ENCODE assay signal across 8 mouse cellular contexts in the genomic region with DNA sequence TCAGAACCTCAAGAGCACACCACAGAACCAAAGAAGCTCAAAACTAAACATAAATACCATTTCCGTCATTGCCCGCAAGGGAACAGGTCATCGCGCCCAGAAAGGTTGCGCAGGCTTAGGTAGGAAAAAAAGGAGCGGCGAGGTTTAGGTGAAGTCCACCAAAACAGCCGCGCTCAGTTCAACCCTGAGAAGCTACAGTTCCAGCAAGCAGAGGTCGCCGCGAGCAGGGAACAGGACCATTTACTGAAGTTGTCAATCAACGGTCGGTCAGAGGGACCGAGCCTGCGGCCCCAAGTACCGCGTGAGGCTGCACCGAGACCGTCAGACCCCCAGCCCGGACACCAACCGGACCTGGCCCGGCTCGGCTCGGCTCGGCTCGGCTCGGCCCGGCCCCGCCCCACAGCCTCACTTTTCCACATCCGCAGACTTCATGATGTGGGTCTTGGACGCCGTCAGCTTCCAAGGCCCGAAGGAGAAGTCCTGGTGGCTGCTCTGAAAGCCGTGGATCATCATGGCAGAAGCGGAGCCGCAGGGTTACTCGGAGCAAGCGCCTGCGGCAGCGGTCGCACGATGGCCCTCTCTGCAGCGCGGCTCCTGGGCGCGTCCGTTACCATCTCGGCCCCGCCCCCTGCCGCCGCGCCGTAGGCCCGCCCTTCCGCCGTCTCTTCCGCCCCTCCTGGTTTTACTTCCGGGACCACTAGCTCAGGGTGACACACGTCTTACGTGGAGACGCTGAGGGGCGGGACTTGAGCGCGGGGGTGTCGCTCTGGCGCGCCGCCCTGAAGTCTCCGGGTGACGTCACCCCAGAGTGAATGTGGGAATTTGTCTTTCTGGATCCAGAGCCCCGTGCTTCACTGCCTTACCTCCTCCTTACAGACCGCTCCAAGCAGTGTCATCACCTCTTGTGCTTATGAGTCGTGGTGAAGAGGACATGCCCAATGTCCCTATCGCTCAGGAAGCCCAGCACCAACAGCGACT. TPM values are rescaled to one million over a fixed set of nuclear protein-coding genes. Genes with fewer than 3 reads are reported as not detected.
DNase-seq lines count a peak whose midpoint lies in the region; ATAC-seq lines count a peak whose summit lies in the region.

A gene (minus strand): TSS at position 676 of the 978 bp plus-strand sequence.

- no peaks in the 10 kb centered on the region for H3K36me3 ChIP-seq in hindbrain, embryonic 14.5 days (replicated peaks; ENCODE audit: control insufficient read depth, insufficient read depth)

- peak within 1 kb of the TSS; percentile 92 for H3K27ac ChIP-seq in hindbrain, embryonic 14.5 days

- no peaks in the 10 kb centered on the region for H3K27me3 ChIP-seq in hindbrain, embryonic 14.5 days (ENCODE audit: control insufficient read depth, insufficient read depth, low read length)

- H3K4me1 ChIP-seq in hindbrain, embryonic 14.5 days (replicated peaks; ENCODE audit: control insufficient read depth, insufficient read depth, low read length): peaks cover 19% of the 10 kb centered on the region; the same call in 1 of the 2 replicates

- peak; percentile 99 for ATAC-seq in hindbrain, embryonic 14.5 days (ENCODE audit: low FRiP score)

- H3K9ac ChIP-seq in hindbrain, embryonic 14.5 days: peak within 1 kb of the TSS; percentile 90

- peak within 1 kb of the TSS; percentile 82 for H3K4me3 ChIP-seq in hindbrain, embryonic 14.5 days (replicated peaks; ENCODE audit: low read length)

- under 1% methylated on average over 74 of the region's 76 CpGs for WGBS in hindbrain, embryonic 14.5 days

- H3K9me3 ChIP-seq in hindbrain, embryonic 14.5 days (ENCODE audit: control insufficient read depth, low read length): no peaks in the 10 kb centered on the region

- DNase-seq in R1 (ENCODE audit: low read depth, low spot score): peak; percentile 98
- DNase-seq in cerebellum, postnatal 25 days: peak; percentile 99
- DNase-seq in frontal cortex, postnatal 25 days (ENCODE audit: low spot score in 2 of 2): peak; percentile 93
- peak; percentile 96 for DNase-seq in hindbrain, embryonic 14.5 days (ENCODE audit: low spot score)
- DNase-seq in layer of hippocampus, postnatal 36 days: peak; percentile 96 to 97
- DNase-seq in lung, postnatal 36 days: peak; percentile 98
- DNase-seq in retina, postnatal 1 day: peak; percentile 98
- DNase-seq in urinary bladder, adult 18-20 months (ENCODE audit: low spot score in 2 of 2): peak; percentile 93 to 96

- peak within 1 kb of the TSS; percentile 84 for H3K4me2 ChIP-seq in hindbrain, embryonic 14.5 days (replicated peaks)

RNA-seq across cellular contexts. Expression of the gene that starts here (rescaled TPM):
- polyA plus RNA-seq in hindbrain, embryonic 14.5 days (2014; fragmentation: Nextera tagmentation; extraction: Ambion mirVana): 136 and 138 TPM in 2 replicates
- total RNA-seq in layer of hippocampus, postnatal 36 days (2021): 10 to 100 TPM; 65.9 to 73.3 TPM

Comparison
In these comparisons a context has a peak if more than half of its experiments do, and no peak if none do; other contexts are left out.
1. Peak in every context shown above with its lines: DNase-seq, ATAC-seq, H3K4me3 ChIP-seq and H3K27ac ChIP-seq.